Mouse (Mus musculus) lung, adult 2 months (tissue): ENCODE measurements around the gene Ssna1.
A peak's percentile ranks its signal among the peaks of the same experiment; 100 is the strongest.

Experiments used
- CTCF ChIP-seq: fragments of 200-500 bp; IDR thresholded peaks from 2 replicates; pipeline ENCODE4 v1.5.1; 2011; ENCODE audit warnings: mild to moderate bottlenecking, low read length, control low read depth; ENCODE audit not compliant: insufficient read depth
- POLR2A ChIP-seq: fragments of 200-500 bp; IDR thresholded peaks from 2 replicates; pipeline ENCODE4 v1.6.1; 2011; ENCODE audit warnings: low read depth, mild to moderate bottlenecking, control low read depth, low read length, borderline replicate concordance; ENCODE audit errors: extremely low read depth

GRCm38 (mm10) chr2:25255284-25255779, 16.9 kb downstream of the Ssna1 start, which contains the start of gene Tmem203:
- peak; percentile 84 for TF ChIP-seq POLR2A
- TF ChIP-seq CTCF: no peak
